Mouse (Mus musculus) intestine, embryonic 15.5 days (tissue): ENCODE results near the gene Gm20388. TPM values are rescaled to one million over a fixed set of nuclear protein-coding genes. Genes with fewer than 3 reads are reported as not detected.

Source experiments
- ATAC-seq: fragments of 200-750 bp; cut with Nextera tagmentation; 2 replicates; pipeline ENCODE4 v1.8.0; 2017; ENCODE audit warnings: moderate TSS enrichment, moderate library complexity
- H3K27ac ChIP-seq: fragments of 300-500 bp; sonication (generic); 2 replicates; pipeline ENCODE4 v1.5.1; 2015; ENCODE audit warnings: mild to moderate bottlenecking, inconsistent platforms
- H3K27me3 ChIP-seq: fragments of 300-500 bp; sonication (generic); replicated peaks from 2 replicates; pipeline ENCODE4 v1.6.1; 2015; ENCODE audit warnings: inconsistent platforms
- H3K36me3 ChIP-seq: fragments of 300-500 bp; sonication (generic); 2 replicates; pipeline ENCODE4 v1.6.1; 2015; ENCODE audit warnings: inconsistent platforms
- H3K4me1 ChIP-seq: fragments of 300-500 bp; sonication (generic); replicated peaks from 2 replicates; pipeline ENCODE4 v1.6.1; 2015; ENCODE audit warnings: inconsistent platforms
- H3K4me2 ChIP-seq: fragments of 300-500 bp; sonication (generic); replicated peaks from 2 replicates; pipeline ENCODE4 v1.6.1; 2015; ENCODE audit warnings: mild to moderate bottlenecking, inconsistent platforms
- H3K4me3 ChIP-seq: fragments of 300-500 bp; sonication (generic); replicated peaks from 2 replicates; pipeline ENCODE4 v1.5.1; 2015; ENCODE audit warnings: inconsistent platforms
- H3K9ac ChIP-seq: fragments of 300-500 bp; sonication (generic); 2 replicates; pipeline ENCODE4 v1.6.1; 2015; ENCODE audit warnings: inconsistent platforms
- H3K9me3 ChIP-seq: fragments of 300-500 bp; sonication (generic); 2 replicates; pipeline ENCODE4 v1.6.1; 2016; ENCODE audit warnings: inconsistent platforms
- WGBS: fragments of 180-500 bp; shearing (Covaris S2); methylation state at CpG from one replicate; pipeline ENCODE4 v1.1.7; 2015; 5-methylcytosine and 5-hydroxymethylcytosine counted together
- polyA plus RNA-seq: library from polyadenylated mRNA; unstranded; fragments of >200 nt; fragmentation: Nextera tagmentation; extraction: Ambion mirVana; gene quantifications from 2 replicates; pipeline ENCODE4 v1.2.1, GENCODE M21; 2015

Gm20388 gene
- polyA plus RNA-seq, 1 experiment from 2014 or later, result not detected

DNA sequence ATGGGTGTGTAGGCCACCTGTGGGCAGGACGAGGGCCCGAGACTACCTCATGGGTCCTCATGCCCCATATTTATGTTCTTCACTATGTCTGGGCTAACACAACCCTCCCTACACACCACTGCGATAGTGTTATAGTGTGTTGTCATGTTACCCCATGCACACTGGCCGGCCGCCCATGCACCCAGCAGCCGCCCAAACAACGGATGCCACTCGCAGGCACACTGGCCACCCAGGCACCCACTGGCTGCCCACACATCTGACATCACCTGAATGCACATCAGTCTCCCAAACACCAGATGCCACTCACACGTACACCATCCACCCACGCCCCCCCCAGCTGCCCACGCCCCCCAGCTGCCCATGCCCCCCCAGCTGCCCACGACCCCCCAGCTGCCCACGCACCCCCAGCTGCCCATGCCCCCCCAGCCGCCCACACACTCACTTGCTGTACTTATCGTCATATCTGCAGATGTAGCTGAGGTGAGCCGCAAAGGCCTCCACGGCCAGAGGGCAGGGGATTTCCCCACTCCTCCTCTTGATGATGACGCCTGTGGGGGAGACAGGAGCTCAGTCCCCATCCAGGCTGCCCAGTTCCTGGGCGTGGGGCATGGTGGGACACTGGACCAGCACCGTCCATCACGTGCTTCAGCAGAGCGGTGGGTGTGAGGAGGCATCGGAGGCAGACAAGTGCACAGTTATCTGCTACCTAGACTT lies 4460.9 kb downstream of the Gm20388 start:
- WGBS, result 91% methylated on average over 23 of the region's 23 CpGs
- H3K9ac ChIP-seq, result no peak overlapping the region
- H3K4me3 ChIP-seq, result no peak overlapping the region
- H3K4me2 ChIP-seq, result no peak overlapping the region
- ATAC-seq, result no peak
- no peaks in the 10 kb centered on the region for H3K4me1 ChIP-seq
- no peak overlapping the region for H3K27ac ChIP-seq
- H3K27me3 ChIP-seq, result no peaks in the 10 kb centered on the region
- no peaks in the 10 kb centered on the region for H3K36me3 ChIP-seq
- no peaks in the 10 kb centered on the region for H3K9me3 ChIP-seq

DNA sequence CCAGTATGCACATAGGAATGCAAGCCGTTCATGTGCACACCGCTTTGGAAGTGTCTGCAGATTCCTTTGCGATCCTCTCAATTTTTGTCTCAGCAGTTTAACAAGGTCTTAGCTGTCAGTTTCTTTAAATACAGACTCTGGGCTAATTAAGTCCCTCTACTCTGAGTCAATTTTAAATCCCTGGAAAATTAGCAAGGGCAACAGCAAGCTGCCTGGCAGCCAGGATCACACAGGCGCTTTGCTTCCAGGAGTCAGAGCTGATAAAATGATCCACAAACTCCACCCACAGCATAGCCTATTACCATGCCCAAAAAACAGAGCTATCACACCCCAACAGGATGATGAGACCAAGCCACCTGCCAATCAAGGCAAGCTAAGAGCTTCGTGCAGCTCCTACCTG lies 4463.1 kb downstream of the Gm20388 start:
- no peaks in the 10 kb centered on the region for H3K27me3 ChIP-seq
- H3K9me3 ChIP-seq, result no peaks in the 10 kb centered on the region
- 87% methylated on average over 5 of the region's 5 CpGs for WGBS
- no peak overlapping the region for H3K4me2 ChIP-seq
- no peak overlapping the region for H3K9ac ChIP-seq
- no peak for ATAC-seq
- H3K4me1 ChIP-seq, result no peaks in the 10 kb centered on the region
- H3K36me3 ChIP-seq, result no peaks in the 10 kb centered on the region
- no peak overlapping the region for H3K4me3 ChIP-seq
- no peak overlapping the region for H3K27ac ChIP-seq

DNA sequence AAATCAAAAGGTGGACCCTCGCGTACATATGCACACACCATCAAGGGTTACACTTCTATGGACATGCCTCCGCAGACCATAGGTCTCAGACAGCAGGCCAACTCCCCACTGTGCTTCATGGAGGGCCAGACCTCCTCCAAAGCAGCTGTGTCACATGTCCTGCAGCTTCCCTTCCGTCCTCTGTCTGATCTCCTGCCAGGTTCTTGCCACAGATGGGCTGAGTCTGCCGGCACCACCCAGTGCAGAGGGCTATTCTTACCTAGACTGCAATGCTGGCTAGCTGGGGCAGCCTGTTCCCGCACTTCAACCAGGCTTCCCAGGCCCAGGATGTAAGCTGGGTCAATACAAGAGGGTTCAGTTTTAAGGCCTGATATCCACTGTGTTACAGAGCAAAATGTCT lies 4464.5 kb downstream of the Gm20388 start:
- no peak; the same call in 1 of the 2 replicates for ATAC-seq
- no peaks in the 10 kb centered on the region for H3K27me3 ChIP-seq
- 74% methylated on average over 6 of the region's 6 CpGs for WGBS
- no peak overlapping the region for H3K4me3 ChIP-seq
- H3K9ac ChIP-seq, result no peak overlapping the region
- no peaks in the 10 kb centered on the region for H3K4me1 ChIP-seq
- no peak overlapping the region for H3K27ac ChIP-seq
- no peaks in the 10 kb centered on the region for H3K9me3 ChIP-seq
- no peak overlapping the region for H3K4me2 ChIP-seq
- no peaks in the 10 kb centered on the region for H3K36me3 ChIP-seq

- Histone ChIP-seq H3K27me3 (no peaks in the 10 kb centered on the region), H3K9me3 (no peaks in the 10 kb centered on the region), H3K27ac (no peak overlapping the region), H3K4me2 (no peak overlapping the region), H3K9ac (no peak overlapping the region), H3K4me1 (no peaks in the 10 kb centered on the region), H3K36me3 (no peaks in the 10 kb centered on the region), H3K4me3 (no peak overlapping the region)
- WGBS, result 84% methylated on average over 9 of the region's 9 CpGs
- ATAC-seq, result no peak
These were observed 4465.1 kb downstream of the Gm20388 start for GRCm38 (mm10) chr8:124375727-124376126.

DNA sequence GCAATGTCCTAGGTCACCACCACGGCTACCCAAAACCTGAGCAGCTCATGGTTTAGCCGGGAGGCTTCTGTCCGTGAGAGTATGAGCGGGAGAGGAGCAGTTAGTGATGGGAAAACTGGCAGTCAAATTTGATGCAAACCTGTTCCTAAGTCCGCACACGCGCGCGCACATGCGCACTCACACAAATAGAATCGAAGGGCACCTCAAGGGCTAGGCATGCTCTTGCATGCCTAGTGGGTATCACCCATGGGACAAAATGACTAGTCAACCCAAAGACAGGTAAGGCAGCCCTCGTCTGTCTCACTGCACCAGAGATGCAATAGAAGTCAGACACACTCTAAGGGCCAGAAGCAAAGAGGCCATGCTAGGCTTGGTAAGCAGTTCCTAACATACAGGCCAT lies 4465.8 kb downstream of the Gm20388 start:
- no peak overlapping the region for H3K27ac ChIP-seq
- no peak overlapping the region for H3K4me2 ChIP-seq
- 94% methylated on average over 12 of the region's 12 CpGs for WGBS
- no peak overlapping the region for H3K4me3 ChIP-seq
- no peaks in the 10 kb centered on the region for H3K4me1 ChIP-seq
- ATAC-seq, result no peak
- H3K27me3 ChIP-seq, result no peaks in the 10 kb centered on the region
- no peak overlapping the region for H3K9ac ChIP-seq
- H3K9me3 ChIP-seq, result no peaks in the 10 kb centered on the region
- no peaks in the 10 kb centered on the region for H3K36me3 ChIP-seq

DNA sequence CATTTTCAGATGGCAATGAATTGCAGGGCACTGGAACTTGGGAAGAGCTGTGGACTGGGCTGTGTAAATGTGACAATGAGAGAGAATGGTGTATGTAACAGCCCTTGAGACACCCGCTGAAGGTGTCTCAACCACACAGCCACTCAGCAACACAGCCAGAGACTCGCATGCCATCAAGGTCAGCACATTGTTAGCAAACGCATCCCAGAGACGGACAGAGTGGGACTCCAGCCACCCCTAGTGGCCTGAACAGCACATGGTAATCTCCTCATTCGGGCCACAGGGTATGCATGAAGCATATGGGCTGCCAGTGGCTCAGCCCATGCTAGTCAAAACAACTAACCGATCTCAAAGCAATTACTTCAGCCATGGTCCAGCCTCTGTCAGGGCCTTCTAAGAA lies 4468.6 kb downstream of the Gm20388 start:
- Histone ChIP-seq H3K36me3 (no peaks in the 10 kb centered on the region), H3K27ac (no peak overlapping the region), H3K4me3 (no peak overlapping the region), H3K27me3 (no peaks in the 10 kb centered on the region), H3K4me1 (no peaks in the 10 kb centered on the region), H3K9ac (no peak overlapping the region), H3K9me3 (no peaks in the 10 kb centered on the region), H3K4me2 (no peak overlapping the region)
- ATAC-seq, result no peak
- WGBS, result 63% methylated on average over 6 of the region's 6 CpGs

DNA sequence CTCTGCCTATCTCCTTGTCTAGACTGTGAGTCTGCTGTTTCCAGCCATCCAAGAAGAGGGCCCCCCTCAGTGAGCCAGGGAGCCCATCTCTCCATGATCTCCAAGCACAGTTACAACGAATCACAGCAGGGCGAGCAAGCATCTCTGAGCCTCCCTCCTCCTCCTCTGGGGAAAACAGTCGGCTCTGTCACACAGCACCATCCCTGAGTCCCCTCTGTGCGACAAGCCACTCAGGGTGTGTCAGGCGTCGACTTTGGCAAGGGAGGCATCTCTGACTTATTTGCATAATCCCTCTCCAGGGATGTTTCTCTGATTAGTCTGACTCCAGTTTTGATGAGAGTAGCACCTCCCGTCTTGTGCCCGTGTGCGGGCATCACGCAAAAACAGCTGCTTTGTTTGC lies 4471.6 kb downstream of the Gm20388 start:
- Histone ChIP-seq H3K27ac (no peak overlapping the region), H3K4me2 (no peak overlapping the region), H3K27me3 (no peaks in the 10 kb centered on the region), H3K9me3 (no peaks in the 10 kb centered on the region), H3K4me1 (no peaks in the 10 kb centered on the region), H3K36me3 (no peaks in the 10 kb centered on the region), H3K9ac (no peak overlapping the region), H3K4me3 (no peak overlapping the region)
- ATAC-seq, result no peak
- 66% methylated on average over 10 of the region's 10 CpGs for WGBS

DNA sequence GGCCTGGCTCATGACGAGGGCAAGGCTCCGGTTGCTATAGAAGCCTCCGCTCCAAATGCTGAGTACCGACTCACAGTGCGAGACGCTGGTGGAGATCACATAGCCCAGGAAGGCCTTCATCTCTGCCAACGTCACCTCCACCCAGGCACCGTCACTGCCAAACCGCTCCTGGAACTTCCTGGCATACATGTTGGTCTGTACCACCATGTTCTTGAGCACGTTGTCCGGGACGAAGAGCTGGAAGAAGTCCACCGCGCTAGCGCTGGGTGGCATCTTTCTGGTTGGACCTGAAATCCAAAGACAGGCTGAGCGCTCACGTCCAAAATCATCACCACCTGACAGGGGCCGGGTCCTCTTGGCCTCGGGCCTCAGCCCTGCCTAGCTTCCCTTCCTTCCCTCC lies 4473.7 kb downstream of the Gm20388 start:
- Histone ChIP-seq H3K9ac (no peak overlapping the region), H3K27ac (no peak overlapping the region), H3K36me3 (no peaks in the 10 kb centered on the region), H3K27me3 (no peaks in the 10 kb centered on the region), H3K9me3 (no peaks in the 10 kb centered on the region), H3K4me3 (no peak overlapping the region), H3K4me1 (no peaks in the 10 kb centered on the region), H3K4me2 (no peak overlapping the region)
- 93% methylated on average over 19 of the region's 19 CpGs for WGBS
- no peak for ATAC-seq

- Histone ChIP-seq H3K4me1 (no peaks in the 10 kb centered on the region), H3K9ac (no peak overlapping the region), H3K9me3 (no peaks in the 10 kb centered on the region), H3K4me3 (no peak overlapping the region), H3K27ac (no peak overlapping the region), H3K27me3 (no peaks in the 10 kb centered on the region), H3K36me3 (no peaks in the 10 kb centered on the region), H3K4me2 (no peak overlapping the region)
- no peak for ATAC-seq
- WGBS, result 77% methylated on average over 23 of the region's 23 CpGs
These were observed 4475.7 kb downstream of the Gm20388 start for GRCm38 (mm10) chr8:124386225-124386899.

GRCm38 (mm10) chr8:124389495-124389894 lies 4478.9 kb downstream of the Gm20388 start:
- WGBS, result 87% methylated on average over 11 of the region's 11 CpGs
- Histone ChIP-seq H3K27ac (no peak overlapping the region), H3K9ac (no peak overlapping the region), H3K27me3 (no peaks in the 10 kb centered on the region), H3K36me3 (no peaks in the 10 kb centered on the region), H3K4me2 (no peak overlapping the region), H3K4me1 (peaks cover 9% of the 10 kb centered on the region; the same call in 1 of the 2 replicates), H3K9me3 (no peaks in the 10 kb centered on the region), H3K4me3 (no peak overlapping the region)
- no peak for ATAC-seq

DNA sequence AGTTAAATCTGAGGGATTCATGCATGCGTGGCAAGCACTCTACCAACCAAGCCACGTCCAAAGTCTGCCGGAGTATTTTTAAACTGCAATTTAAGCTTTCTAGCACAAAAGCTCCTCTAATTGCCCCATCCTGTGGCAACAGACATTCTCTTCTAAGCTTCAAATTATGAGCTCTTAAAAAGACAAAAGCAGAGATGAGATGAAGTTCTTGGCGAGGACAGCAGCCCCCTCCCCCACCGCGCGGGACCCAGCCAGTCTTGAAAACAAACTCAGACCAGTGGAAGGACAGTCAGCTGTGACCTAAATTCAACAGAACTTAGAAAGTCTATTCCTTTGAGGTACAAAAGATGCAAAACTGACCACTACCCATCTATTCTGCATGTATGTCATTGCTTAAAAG lies 4480.6 kb downstream of the Gm20388 start:
- Histone ChIP-seq H3K27me3 (no peaks in the 10 kb centered on the region), H3K9me3 (no peaks in the 10 kb centered on the region), H3K36me3 (no peaks in the 10 kb centered on the region), H3K9ac (no peak overlapping the region), H3K4me1 (peaks cover 9% of the 10 kb centered on the region; the same call in 1 of the 2 replicates), H3K4me3 (no peak overlapping the region), H3K27ac (no peak overlapping the region), H3K4me2 (no peak overlapping the region)
- ATAC-seq, result no peak
- WGBS, result 77% methylated on average over 7 of the region's 7 CpGs

DNA sequence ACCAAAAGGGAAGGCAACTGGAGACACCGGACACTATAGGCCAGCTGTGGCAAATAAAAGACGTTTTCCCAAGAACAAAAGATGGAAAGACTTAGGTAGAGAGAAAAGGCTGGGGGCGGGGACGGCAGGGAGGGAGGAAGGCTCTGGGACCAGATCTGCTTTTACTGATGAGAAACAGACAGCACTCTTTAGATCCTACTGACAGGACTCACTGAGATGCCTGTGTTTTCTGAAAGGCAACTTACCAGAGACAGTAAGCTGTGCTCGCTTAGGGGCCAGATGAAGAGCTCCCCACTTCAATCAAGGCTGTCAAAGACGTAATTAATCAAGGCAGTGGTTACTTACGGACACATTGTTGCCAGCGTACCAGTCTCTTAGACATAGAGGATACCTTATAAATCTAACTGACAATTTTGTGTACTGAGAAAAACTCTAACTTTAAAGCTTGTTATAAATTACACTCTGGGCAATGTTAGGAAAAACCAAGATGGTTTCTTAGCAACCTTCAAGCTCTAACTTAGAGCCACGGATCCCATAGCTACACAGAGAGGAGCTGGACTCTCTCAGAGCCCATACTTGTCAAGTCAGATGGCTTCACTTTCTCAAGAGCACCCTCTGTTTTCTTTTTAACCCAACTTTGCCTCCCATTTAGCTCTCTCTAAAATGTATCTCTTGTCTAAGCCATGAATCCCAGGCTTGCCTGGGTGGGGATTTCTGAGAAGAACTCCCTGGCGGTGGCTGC lies 4481.8 kb downstream of the Gm20388 start:
- H3K36me3 ChIP-seq, result no peaks in the 10 kb centered on the region
- H3K4me2 ChIP-seq, result no peak overlapping the region
- H3K27me3 ChIP-seq, result no peaks in the 10 kb centered on the region
- H3K4me1 ChIP-seq, result peaks cover 13% of the 10 kb centered on the region
- no peak overlapping the region for H3K4me3 ChIP-seq
- peak; percentile 70 for ATAC-seq
- WGBS, result 39% methylated on average over 10 of the region's 10 CpGs
- H3K9ac ChIP-seq, result no peak overlapping the region
- H3K27ac ChIP-seq, result peak overlapping the region; percentile 63; the same call in 1 of the 2 replicates
- no peaks in the 10 kb centered on the region for H3K9me3 ChIP-seq
